Mouse (Mus musculus) lung, postnatal 36 days (tissue): ENCODE measurements around the gene Fam213a.

Experiments
- DNase-seq: peaks from one replicate; pipeline ENCODE4 v3.0.0; 2022; ENCODE audit warnings: mixed read lengths

Fam213a gene

GRCm38 (mm10) chr14:40962365-40963290 is 51.0 kb downstream of the Fam213a start:
- no peak for DNase-seq

- DNase-seq, result no peak
Observed at GRCm38 (mm10) chr14:40960237-40960636, 53.4 kb downstream of the Fam213a start.

- DNase-seq, result no peak
Observed at GRCm38 (mm10) chr14:40959586-40959985, 54.0 kb downstream of the Fam213a start.

DNA sequence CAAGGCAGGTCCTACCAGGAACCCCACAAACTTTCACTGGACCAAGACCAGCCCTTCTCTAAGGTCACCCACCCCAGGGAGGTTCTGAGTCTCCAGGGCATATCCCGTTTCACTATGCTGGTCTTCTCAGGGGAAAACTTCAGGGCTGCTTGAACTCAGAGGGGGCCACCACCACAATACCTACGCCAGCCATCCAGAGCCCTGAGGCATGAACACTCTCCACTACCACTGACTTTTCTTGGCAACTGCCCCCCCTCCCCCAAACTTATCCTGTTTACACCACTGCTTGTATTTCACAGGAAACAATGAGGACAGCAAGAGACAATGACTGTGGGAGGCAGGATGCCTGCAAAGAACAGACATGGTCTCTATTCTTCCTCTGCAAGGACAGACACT is 54.6 kb downstream of the Fam213a start:
- DNase-seq, result peak; percentile 87

DNA sequence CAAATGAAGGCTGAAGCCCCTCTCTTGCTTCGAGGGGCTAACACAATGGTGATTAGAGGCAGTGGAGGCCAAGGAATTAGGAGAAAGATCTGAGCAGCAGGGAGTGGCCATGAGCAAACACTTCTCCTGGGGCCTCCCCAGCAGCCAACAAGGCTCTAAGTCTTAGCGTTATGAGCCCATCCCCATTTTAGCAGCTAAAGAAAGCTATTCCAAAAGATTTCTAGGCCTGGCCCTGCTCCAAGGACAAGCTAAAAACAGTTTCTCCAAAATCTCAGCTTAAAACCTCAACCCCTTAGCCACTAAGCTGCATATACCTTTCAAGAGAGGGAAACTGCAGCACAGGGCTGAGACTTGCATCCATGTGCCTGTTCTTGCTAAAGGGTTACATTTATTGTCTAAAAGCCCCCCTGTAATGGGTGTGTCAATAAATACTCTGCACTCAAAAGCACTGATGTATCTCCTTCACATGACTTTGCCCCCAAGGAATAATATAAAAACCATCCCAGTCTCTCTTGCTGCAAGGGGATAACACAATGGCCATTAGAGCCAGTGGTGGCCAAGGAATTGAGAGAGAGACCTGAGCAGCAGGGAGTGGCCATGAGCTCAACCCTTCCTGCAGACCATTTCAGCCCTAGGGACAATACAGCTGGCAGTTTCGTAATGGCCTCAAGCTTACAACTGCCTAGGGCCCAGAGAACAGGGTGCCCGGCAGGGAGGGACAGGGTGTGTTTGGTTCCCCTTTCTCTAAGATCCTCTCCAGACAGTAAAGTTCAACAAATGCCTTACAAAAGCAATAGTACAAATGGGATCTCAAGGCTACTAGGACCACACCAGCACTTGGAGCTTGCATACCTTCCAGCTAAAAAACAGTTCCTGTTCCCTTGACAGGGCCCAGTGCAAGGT is 55.3 kb downstream of the Fam213a start:
- DNase-seq, result peak; percentile 81

GRCm38 (mm10) chr14:40957607-40958006 is 56.0 kb downstream of the Fam213a start:
- no peak for DNase-seq

DNA sequence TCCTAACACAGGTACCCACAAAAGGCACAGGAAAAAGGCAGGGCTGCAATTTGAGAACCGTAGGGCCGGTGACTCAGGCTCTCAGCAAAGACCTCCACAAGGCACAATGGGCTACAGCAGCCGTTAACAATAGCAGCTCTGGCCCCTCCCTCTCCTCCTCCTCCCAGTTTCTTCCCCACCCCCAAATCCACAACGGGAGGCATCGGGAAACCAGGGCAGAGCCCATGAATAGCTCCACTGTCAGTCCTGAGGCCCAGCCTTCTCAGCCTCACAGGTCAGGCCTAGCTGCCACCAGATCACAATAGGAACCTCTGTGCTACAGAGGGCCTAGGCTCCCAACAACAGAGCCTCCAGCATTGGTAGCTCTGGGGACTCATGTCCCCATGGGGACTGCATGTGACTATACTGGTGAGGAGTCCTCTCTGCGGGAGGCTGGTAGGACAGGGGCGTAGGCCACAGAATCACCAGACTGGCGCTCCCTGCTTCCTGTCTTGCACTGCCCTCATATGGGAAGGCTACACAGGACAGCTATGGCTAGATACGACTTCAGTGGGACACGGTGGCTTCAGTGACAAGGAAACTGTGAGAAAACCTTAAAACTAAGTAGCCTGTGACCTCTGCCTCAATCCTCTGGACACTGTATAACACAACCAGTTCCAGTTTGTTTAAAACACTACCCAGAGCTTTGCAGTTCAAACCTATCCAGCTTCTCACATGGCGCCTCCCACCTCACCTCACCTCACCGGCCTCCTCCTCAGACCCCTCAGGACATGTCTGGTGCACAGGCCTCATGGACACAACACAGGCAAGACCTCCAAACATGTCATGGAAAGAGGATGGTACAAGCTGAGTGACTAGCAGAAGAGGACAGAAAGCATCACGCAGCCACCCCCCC is 57.1 kb downstream of the Fam213a start:
- peak; percentile 74 for DNase-seq

DNA sequence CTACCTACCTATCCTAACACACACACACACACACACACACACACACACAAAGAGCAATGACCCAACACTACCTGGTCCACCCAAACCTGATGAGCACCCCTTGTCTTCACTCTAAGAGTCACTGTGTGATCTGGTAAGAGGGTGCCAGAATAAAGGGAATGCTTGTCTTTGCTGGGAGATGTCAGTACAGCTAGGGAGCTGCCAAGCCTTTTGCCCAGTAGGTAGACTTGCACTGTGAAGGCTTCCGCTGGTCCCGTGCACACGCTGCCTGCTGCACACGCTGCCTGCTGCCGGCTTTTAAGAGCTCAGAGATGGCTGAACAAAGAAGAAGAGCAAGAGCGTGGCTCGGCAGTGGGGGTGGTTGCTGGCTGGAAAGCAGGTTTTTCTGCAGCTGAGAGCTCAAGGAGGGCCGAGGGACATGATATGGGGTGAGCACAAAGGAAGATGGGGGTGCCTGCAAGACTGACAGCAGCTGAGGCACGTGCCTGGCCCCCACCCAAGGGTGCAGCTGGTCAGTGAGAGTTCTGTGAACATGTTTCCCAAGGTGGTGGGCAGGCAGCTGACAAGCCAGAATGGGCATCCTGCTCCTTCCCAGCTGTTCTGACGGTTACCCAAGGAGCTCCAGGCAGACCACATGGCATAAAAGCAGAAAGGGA is 57.9 kb downstream of the Fam213a start:
- DNase-seq, result no peak

DNA sequence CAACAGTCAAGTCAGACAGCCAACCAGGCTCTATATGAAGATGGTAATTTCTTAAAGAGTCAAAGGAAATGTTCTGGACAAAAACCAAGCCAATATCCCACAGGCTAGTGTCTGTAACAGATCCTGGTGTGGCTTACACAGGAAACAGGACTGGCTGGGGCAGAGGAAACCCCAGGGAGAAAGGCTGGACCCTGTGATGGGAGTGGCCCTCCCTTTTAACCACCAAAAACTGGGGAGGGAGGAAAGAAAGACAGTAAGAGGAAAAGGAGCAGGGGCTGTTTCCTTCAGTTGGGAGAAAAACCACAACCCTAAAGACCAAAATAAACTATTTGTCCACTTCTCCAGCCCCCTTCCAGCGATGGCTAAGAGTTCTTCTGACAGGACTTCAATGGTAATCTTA is 58.4 kb downstream of the Fam213a start:
- no peak for DNase-seq

DNA sequence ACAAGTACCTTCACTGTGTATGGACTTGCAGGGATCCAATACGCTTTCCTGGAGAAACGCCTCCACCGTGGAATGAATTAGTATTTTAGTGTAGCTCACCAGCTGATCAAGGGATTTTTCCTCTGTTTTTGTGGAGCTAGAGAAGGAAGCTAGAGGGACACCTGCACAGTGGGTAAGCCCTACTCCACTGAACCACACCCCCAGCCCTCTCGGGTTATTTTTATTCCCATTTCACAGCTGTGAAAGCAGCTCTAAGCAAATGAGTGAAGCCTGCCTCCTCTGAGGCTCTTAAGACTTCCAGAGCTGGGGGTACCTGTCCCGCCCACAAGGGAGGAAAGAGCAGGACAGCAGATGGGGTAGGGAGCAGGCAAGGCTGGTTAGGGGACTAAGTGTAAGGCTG is 60.2 kb downstream of the Fam213a start:
- no peak for DNase-seq

DNA sequence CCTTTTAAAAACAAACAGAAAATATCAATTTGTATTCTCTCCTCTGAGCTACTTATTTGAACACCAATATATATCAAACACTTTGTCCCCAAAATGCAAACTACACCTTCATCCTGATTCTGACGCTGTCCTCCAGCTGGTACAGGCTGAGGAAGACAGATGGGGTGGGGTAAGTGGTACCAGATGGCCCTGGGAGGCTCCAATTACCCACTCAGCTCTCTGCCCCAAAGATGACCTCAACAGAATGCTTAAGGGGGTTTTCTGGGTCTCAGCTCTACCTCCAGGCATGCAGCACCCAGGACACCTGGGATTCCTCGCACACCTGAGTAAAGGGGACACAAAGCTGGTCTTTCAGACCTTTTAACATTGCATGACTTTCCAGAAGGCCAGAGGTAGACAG is 60.9 kb downstream of the Fam213a start:
- DNase-seq, result no peak

DNA sequence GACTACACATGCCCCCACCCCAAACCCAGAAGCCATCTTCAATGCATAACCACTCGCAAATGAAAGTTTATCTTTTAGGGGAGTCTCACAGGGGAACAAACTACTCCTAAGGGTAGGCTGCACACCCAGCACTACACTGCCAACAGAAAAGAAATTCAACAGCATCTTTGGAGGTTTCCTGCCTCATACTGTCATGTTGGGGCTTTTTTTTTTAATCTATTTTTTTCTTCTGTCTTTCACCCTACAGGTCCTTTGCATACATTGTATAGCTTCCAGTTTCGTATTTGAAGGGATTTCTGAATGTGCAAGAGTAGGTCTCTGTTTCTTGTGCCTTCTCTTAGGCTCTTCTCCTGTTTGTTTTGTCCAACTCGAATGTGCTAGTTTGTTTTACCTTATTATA is 61.3 kb downstream of the Fam213a start:
- no peak for DNase-seq

- DNase-seq, result no peak
Observed at GRCm38 (mm10) chr14:40949730-40950614, 63.6 kb downstream of the Fam213a start.

DNA sequence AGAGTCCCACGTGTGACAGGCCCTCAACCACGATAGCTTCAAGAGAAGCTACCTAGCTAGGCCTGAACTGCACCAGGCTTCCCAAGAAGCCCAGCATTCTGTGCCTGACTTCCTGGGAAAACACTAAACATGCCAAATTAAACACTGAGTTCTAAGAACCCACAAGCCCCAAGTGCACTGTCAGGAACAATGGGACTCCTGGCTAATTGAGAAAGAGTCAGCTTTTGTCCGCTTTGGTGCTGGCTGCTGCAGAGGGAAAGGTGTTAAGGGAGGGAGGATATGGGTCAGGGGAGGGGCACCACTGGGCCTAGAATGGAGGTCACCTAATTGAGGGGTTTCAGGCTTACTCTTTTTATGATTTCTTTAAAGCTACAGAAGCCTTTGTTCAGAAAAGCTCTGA is 64.5 kb downstream of the Fam213a start:
- peak; percentile 41 for DNase-seq

DNA sequence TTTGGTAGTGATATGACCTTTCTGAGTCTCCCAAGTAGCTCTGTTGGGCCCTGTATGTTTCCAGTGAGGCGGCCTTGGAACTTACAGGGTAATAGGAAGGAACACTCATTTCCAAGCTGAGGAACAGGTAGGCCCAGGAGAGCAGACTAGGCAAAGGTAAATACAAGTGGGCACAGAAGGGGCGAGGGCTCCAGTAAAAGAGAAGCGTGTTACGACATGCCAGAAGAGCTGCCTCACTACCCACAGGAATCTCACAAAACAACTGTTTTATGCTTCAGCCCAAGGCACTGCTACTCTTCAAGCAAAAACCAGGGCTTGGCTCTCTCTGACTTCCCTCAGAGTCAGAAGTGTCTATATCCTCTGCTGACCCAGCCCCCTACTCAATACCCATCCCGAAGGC is 65.1 kb downstream of the Fam213a start:
- DNase-seq, result peak; percentile 48

GRCm38 (mm10) chr14:40947431-40948394 is 65.9 kb downstream of the Fam213a start:
- DNase-seq, result peak; percentile 80

DNA sequence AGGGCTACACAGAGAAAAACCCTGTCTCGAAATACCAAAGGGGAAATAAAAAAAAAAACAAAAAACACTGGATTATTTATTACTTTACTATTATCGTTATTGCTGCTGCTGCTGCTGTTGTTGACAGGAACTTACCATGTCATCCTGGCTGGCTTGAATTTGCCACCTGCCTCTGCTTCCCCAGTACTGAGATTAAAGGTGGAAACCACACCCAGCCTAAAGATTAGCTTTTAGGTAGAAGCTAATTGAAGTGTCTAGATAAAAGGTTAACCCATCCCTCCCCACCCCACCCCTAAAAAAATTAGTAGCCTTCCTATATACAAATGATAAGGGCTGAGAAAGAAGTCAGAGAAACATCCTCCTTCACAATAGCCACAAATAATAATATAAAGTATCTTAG is 69.8 kb downstream of the Fam213a start:
- DNase-seq, result no peak
